Mouse (Mus musculus) heart, embryonic 15.5 days (tissue): Measurements from ENCODE around the gene Nlrx1. TPM values are rescaled to one million over a fixed set of nuclear protein-coding genes. Genes with fewer than 3 reads are reported as not detected.

Experiments
- polyA plus RNA-seq: library from polyadenylated mRNA; unstranded; fragments of >200 nt; fragmentation: Nextera tagmentation; extraction: Ambion mirVana; gene quantifications from 2 replicates; pipeline ENCODE4 v1.2.1, GENCODE M21; 2015

Nlrx1 gene
- polyA plus RNA-seq, 1 experiment from 2014 or later: 7.3 TPM

Other genes starting within 250 kb of the Nlrx1 start
- gene Thy1, start 225.2 kb downstream of the Nlrx1 start, polyA plus RNA-seq: 2.2 and 10.6 TPM in 2 replicates
- gene Usp2, start 201.6 kb downstream of the Nlrx1 start, polyA plus RNA-seq: 69.9 and 74.9 TPM in 2 replicates
- not detected in 2 replicates for gene Mfrp, start 166.9 kb downstream of the Nlrx1 start, polyA plus RNA-seq
- gene C1qtnf5, start 161.4 kb downstream of the Nlrx1 start, polyA plus RNA-seq: 3.8 TPM in 2 replicates
- gene Gm49380, start 155.1 kb downstream of the Nlrx1 start, polyA plus RNA-seq: 0.05 and 0.13 TPM in 2 replicates
- gene Rnf26, start 155.1 kb downstream of the Nlrx1 start, polyA plus RNA-seq: 28.7 and 39.9 TPM in 2 replicates
- 93.4 and 102 TPM in 2 replicates for gene Mcam, start 134.1 kb downstream of the Nlrx1 start, polyA plus RNA-seq
- gene Cbl, start 34.5 kb downstream of the Nlrx1 start, polyA plus RNA-seq: 10.7 and 14.8 TPM in 2 replicates
- gene Ccdc153, start 27.9 kb downstream of the Nlrx1 start, polyA plus RNA-seq: 0.28 and 0.52 TPM in 2 replicates
- gene Pdzd3, start 17.1 kb downstream of the Nlrx1 start, polyA plus RNA-seq: 0.13 TPM in 1 of 2 replicates, not detected in the other
- 1.5 and 2.8 TPM in 2 replicates for gene Abcg4, start 20.0 kb upstream of the Nlrx1 start, polyA plus RNA-seq
- gene Hinfp, start 37.1 kb upstream of the Nlrx1 start, polyA plus RNA-seq: 15.1 and 16.0 TPM in 2 replicates
- gene C2cd2l, start 51.7 kb upstream of the Nlrx1 start, polyA plus RNA-seq: 6.5 and 7.1 TPM in 2 replicates
- 27.8 and 31.0 TPM in 2 replicates for gene Dpagt1, start 57.4 kb upstream of the Nlrx1 start, polyA plus RNA-seq
- 167 and 187 TPM in 2 replicates for gene H2afx, start 66.1 kb upstream of the Nlrx1 start, polyA plus RNA-seq
- gene Hmbs, start 75.6 kb upstream of the Nlrx1 start, polyA plus RNA-seq: 89.7 and 105 TPM in 2 replicates
- 17.3 and 20.9 TPM in 2 replicates for gene Vps11, start 93.1 kb upstream of the Nlrx1 start, polyA plus RNA-seq
- 14.3 and 18.1 TPM in 2 replicates for gene Hyou1, start 110.9 kb upstream of the Nlrx1 start, polyA plus RNA-seq
- gene Slc37a4, start 128.3 kb upstream of the Nlrx1 start, polyA plus RNA-seq: 31.4 and 33.8 TPM in 2 replicates
- gene Rps25, start 138.5 kb upstream of the Nlrx1 start, polyA plus RNA-seq: 902 and 1,114 TPM in 2 replicates
- gene Trappc4, start 139.0 kb upstream of the Nlrx1 start, polyA plus RNA-seq: 78.6 and 87.4 TPM in 2 replicates
- gene Ccdc84, start 150.0 kb upstream of the Nlrx1 start, polyA plus RNA-seq: 18.3 and 23.5 TPM in 2 replicates
- gene Foxr1, start 172.5 kb upstream of the Nlrx1 start, polyA plus RNA-seq: not detected in 2 replicates
- gene Upk2, start 186.4 kb upstream of the Nlrx1 start, polyA plus RNA-seq: 0.63 TPM in 1 of 2 replicates, not detected in the other
- gene Bcl9l, start 214.2 kb upstream of the Nlrx1 start, polyA plus RNA-seq: 9.1 and 12.6 TPM in 2 replicates